Comparison of ENCODE assay signal across 20 mouse cellular contexts in the genomic region with DNA sequence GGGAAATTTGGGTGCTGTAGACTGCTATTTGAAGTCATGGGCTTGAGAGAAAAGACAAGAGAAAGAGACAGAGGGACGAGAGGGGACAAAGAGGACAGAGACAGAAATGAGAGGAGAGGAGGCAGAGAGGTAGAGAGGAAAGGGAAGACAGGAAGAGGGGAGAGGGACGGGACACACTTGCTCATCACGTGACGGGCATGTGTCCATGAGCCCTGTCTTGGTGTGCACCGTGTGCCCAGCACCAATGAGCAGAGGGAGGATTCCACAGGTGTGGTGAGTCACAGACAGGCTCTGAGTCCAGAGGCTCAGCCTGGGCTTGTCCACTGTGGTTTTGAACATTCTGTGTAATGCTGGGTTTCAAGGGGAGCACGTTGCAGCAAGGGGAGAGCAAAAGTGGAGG.
"Had no signal": no experiment of that assay in that cellular context is flagged by ENCODE, and none has a peak within 500 bp of the region (broad histone marks: within the 10 kb centered on the region; RNA-seq: fewer than 3 reads in every experiment).

No protein-coding gene starts in this region.

- ATAC-seq: liver, postnatal 0 days; midbrain, embryonic 13.5 days; midbrain, embryonic 16.5 days had no signal

- DNase-seq: kidney, adult 11 months; kidney, adult 9 months; kidney, postnatal 14 days; kidney, postnatal 4 days; layer of hippocampus, adult 9-11 months; liver, postnatal 0 days; lung, embryonic 14.5 days; lung, postnatal 10 days; lung, postnatal 36 days; right cerebral cortex, postnatal 4 days; thymus, adult 18-20 months; thymus, postnatal 36 days had no signal

- H3K4me2 ChIP-seq: limb, embryonic 12.5 days; limb, embryonic 15.5 days; liver, embryonic 11.5 days; lung, embryonic 14.5 days; midbrain, embryonic 13.5 days had no signal

- H3K27ac ChIP-seq: limb, embryonic 12.5 days; limb, embryonic 15.5 days; liver, embryonic 14.5 days; midbrain, embryonic 10.5 days; midbrain, embryonic 13.5 days had no signal

- H3K36me3 ChIP-seq: limb, embryonic 12.5 days; limb, embryonic 15.5 days; midbrain, embryonic 10.5 days; midbrain, embryonic 13.5 days had no signal

- H3K9me3 ChIP-seq: limb, embryonic 12.5 days; limb, embryonic 15.5 days; midbrain, embryonic 10.5 days; midbrain, embryonic 13.5 days had no signal

- H3K4me1 ChIP-seq: megakaryocyte, embryonic 14.5 days had no signal

- H3K9ac ChIP-seq: limb, embryonic 12.5 days; limb, embryonic 15.5 days; liver, embryonic 14.5 days; liver, postnatal 0 days; lung, embryonic 14.5 days; midbrain, embryonic 13.5 days had no signal

- H3K4me3 ChIP-seq: limb, embryonic 12.5 days; limb, embryonic 15.5 days; megakaryocyte, embryonic 14.5 days; midbrain, embryonic 10.5 days; midbrain, embryonic 13.5 days had no signal
